Mouse (Mus musculus): ENCODE data around the gene Ankrd33. TPM values are rescaled to one million over a fixed set of nuclear protein-coding genes. Genes with fewer than 3 reads are reported as not detected.
"Not testable (repeated sequence)": the region's sequence is repeated elsewhere in the genome, so short reads cannot be mapped to it uniquely, and the experiment has no call there.

The Ankrd33 gene
- total RNA-seq, 2 experiments from 2014 or later: not detected

DNA sequence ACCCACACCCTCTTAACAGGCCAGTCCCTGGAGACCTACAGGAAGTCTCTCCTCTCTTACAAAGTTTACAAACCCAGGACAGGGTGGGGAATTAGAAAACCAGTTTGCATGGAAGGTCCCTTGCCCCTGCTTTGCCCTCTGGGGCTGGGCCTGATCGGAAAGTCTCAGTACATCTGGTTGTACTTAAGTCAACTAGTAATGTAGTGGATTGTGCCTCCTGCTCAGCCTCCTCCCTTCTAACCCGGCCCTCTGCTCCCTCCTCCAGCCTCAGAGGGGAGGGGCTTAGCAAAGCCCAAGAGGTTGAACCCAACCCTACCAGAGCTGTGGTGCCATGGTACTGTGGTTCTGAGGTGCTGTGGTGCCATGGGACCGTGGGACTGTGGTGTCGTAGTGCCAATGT lies 33.3 kb upstream of the Ankrd33 start:
- no peak for ATAC-seq (replicated peaks; ENCODE audit: low FRiP score, poor library complexity, severe bottlenecking)

DNA sequence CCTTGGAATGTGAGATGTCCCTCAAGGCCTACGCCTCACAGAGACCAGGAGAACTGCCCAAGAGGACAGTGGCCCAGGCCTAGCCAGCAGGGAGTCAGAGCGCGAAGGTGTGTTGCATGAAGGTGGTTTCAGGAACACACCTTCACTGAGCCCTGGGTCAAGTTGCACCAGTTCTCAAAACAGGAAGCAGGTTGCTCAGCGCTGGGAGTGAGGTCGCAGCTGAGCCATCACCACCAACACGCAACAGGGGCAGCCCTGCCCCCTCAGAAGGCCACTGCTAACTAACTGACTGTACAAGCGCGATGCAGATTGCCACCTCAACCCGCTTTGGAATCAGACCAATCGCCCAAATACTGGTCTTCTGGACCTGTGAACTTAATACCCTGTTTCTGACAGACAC lies 31.1 kb upstream of the Ankrd33 start:
- no peak for ATAC-seq (replicated peaks; ENCODE audit: low FRiP score, poor library complexity, severe bottlenecking)

DNA sequence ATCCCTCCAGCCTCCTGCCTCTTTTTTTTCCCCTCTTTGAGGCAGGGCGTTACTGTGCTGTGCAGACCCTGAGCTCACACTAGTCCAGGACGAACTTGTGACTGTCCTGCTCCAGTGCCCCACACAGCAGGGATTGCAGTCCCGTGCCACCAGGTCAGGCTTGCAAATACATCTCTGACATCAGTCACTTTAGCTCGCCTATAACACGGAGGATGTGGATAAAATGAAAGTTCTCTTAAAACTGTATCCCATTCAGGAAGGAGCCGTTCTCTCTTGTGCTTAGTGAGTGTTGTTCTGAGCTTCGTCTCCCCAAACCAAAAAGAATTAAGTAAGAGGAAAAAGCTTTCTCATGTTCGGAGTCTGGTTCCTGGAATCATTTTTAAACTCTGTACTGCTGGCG lies 29.1 kb upstream of the Ankrd33 start:
- no peak for ATAC-seq (replicated peaks; ENCODE audit: low FRiP score, poor library complexity, severe bottlenecking)

DNA sequence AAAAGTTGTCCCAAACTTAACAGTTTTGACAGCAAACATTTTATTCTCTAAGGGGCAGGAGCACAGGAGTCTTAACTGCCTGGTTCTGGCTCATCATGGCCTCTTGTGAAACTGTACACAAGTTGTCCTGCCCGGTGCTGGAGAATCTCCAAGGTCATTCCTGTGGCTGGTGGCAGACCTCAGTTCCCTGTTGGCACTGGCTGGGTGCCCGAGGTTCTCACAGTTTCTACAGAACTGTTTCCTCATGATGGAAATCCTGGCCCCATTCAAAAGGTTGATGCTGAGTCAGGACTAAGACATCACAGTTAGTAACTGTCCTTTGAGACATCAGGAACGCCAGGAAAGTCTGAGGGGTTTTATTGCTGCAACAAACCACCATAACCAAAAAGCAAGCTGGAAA lies 28.6 kb upstream of the Ankrd33 start:
- ATAC-seq (replicated peaks; ENCODE audit: low FRiP score, poor library complexity, severe bottlenecking): no peak

DNA sequence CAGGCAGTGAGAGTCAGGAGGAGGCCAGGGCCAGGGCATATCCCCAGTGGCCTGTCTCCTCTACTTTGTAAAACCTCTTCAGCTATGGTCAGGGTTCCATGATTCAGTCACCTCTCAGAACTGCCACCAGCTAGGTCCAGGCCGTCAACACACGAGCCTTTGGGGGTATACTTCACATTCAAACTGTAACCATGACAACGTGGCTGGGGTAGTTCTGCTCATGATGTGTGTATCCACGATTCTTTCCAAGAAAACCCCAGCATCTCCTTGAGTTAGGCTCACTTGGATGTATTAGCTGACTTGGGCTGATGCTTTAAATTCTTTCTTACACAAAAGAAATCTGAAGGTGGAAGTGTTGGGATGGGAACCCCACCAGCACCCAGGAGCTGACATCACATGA lies 27.3 kb upstream of the Ankrd33 start:
- ATAC-seq (replicated peaks; ENCODE audit: low FRiP score, poor library complexity, severe bottlenecking): no peak

- no peak for ATAC-seq (replicated peaks; ENCODE audit: low FRiP score, poor library complexity, severe bottlenecking)
These were observed 24.0 kb upstream of the Ankrd33 start for GRCm38 (mm10) chr15:101091551-101091950.

DNA sequence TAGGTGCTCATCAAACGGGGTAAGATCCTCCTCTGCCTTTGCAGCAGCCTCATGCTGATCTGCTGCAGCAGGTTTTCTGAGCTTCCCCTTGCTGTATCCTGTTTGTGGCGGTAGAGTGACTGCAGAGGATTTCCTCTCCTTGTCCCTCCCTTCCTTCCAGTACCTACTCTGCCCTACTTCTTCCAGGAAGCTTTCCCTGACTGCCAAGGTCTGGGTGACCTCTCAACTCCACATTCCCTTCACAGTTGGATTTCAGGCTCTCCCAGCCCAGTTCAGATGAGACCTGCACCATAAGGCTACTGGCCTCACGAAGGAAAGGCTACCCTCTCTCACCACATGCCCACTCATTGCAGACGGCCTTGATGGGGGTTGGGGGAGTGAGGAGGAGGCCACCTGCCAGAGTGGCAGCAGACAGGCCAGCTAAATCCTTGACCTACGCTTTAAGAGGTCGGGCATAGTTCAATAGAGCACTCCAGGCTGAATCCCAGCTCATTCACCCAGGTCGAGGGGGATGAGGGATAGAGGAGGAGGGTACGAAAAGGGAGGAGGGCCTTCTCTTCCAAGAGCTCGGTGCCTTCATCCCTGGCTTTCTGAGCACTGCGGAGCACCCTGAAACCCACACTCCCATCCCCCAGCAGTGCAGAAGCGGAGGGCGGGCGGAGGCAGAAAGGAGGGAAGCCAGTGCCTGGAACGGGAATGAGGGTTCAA lies 23.3 kb upstream of the Ankrd33 start:
- ATAC-seq (replicated peaks; ENCODE audit: low FRiP score, poor library complexity, severe bottlenecking): no peak

DNA sequence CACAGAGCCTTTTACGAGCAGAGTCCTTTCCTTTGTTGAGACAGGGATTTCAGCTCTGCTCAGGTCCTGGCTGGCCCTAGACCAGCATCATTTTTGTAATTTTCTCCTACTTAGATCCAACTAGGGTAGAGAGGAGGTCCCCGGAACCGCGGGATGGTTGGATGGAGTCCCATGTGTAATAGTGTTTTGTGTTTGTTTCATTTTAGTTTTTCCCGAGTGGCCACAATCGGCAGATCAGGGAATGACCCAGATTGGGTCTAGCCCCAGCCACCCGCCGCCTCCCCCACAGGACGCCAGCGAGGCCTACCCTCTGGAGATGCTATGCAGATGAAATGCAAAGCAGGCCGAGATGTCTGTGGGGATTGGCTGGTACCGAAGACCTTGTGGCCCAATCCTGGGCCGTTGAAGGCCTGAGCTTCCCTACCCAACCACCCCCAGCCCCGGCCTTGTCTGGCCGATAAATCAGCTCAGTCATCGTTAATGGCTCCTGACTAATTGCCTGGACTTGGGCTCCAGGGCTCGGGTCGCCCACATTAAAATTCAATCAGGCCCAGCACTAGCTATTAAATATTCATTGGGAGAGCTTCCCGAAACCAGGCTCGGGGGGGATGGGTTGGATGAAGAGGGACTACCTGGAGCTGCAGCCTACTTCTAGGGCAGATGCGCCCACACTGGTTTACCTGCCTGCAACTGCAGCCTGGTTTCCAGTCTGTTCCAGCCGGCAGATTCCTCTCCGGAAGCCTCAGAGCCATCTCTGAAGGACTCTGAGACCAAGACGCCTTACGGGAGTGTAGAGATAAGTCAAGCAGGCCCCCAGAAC lies 22.5 kb upstream of the Ankrd33 start:
- no peak for ATAC-seq (replicated peaks; ENCODE audit: low FRiP score, poor library complexity, severe bottlenecking)

DNA sequence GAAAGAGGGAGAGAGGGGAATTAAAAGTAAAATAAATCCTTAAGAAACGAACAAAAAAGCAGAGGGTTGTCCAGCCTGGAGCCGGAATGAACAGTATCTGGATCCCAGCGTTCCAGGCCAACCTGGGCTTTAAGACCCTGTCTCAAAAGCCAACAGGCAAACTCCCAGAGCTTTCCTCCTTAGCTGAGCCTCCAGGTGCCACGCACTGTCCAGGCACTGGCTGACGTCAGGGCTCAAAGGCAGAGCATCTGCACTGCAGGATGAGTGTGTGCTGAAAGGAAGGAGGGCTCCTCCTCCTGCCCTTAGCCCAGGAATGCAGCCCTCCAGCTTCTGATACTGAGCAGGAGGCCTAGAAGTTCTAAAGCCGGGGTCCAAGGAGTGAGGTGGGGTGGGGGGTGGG lies 21.6 kb upstream of the Ankrd33 start:
- ATAC-seq (replicated peaks; ENCODE audit: low FRiP score, poor library complexity, severe bottlenecking): no peak

GRCm38 (mm10) chr15:101094979-101095378 lies 20.6 kb upstream of the Ankrd33 start:
- ATAC-seq (replicated peaks; ENCODE audit: low FRiP score, poor library complexity, severe bottlenecking): no peak

DNA sequence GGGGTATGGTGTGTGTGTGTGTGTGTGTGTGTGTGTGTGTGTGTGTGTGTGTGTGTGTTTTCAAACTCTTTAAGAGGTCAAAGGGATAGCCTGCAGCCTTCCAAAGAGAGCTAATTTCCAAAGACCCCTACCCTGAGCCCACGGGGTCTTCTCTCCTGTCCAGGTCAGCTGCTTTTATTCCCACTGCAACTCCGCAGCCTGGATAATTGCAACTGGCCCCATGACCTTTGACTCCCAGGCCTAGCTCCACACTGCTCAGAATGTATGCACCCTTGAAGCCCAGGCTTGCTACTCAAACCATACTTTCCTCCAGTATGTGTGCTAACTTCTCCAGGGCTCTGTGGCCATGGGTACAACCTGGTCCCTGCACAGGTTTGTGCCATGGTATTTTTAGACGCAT lies 20.2 kb upstream of the Ankrd33 start:
- ATAC-seq (replicated peaks; ENCODE audit: low FRiP score, poor library complexity, severe bottlenecking): no peak

DNA sequence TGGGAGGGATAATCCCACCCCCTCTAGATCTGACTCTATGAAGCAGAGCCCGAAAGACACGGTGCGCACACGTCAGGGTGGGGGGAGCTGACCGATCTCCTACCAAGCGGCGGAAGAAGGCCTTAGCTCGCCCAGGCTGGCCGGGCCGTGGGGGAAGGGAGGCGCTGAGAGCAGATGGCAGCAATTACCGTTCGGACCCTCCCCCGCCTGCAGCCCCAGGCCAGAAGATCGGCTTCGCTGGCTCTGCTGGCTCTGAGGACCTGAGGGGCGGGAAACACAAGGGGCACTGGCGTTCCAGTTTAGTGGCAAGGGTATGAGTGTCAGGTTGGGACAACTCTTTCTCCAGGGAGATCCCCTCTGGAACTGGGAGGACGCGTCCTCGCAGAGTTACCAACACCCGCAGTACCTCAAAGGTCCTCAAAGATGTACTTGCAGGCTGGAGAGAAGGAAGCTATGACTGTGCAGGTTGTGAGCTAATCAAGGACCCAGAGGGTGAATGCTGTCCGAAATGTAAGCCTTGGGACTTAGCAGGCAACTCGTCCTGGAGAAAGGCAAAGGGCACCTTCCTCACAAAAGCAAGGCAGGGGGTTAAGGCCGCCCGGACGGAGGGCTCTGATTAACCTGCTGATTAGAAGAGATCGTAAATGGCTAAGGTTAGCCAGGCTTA lies 17.4 kb upstream of the Ankrd33 start:
- ATAC-seq (replicated peaks; ENCODE audit: low FRiP score, poor library complexity, severe bottlenecking): no peak

- no peak for ATAC-seq (replicated peaks; ENCODE audit: low FRiP score, poor library complexity, severe bottlenecking)
These were observed 14.6 kb upstream of the Ankrd33 start for GRCm38 (mm10) chr15:101100996-101101395.

GRCm38 (mm10) chr15:101103605-101104304 lies 11.8 kb upstream of the Ankrd33 start:
- no peak for ATAC-seq (replicated peaks; ENCODE audit: low FRiP score, poor library complexity, severe bottlenecking)

DNA sequence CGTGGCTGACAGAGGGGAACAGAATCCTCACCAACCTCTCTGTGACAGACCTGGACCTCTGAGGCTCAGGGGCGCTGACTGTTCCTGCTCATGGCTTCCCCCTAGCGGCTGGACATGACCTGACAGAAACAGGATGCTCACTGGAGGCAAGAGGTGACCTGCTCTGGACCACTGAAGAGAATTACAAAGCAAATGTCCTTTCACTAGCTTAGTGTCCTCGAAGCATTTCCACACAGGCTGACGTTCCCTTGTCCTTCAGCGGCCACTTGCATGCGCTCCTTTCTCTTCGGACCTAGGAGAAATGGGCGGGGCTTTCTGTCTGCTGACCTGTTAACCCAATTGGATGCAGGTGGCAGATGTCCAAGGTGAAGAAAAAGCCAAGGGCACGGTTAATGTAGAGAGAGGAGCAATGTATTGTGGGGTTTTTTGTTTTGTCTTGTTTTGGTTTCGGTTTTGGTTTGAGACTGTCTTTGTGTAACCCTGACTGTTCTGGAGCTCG lies 10.0 kb upstream of the Ankrd33 start:
- ATAC-seq (replicated peaks; ENCODE audit: low FRiP score, poor library complexity, severe bottlenecking): no peak

DNA sequence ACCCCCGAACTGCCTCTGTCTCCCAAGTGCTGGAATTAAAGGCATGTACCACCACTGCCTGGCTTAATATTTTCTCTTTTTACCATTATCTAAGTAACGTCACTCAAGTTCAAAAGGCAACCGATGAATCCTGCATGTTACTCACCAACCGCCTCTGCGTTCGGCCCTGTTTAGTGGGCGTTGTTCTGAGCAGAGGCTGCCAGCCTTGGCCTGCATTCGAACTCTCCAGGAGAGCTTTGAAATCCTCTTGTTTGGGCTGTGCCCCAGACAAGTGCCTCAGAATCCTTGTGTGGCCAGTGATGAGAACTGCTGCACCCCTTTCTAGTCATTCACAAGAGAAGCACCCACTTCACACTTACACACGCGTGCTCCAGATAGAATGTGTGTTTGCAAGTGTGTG lies 9.5 kb upstream of the Ankrd33 start:
- ATAC-seq (replicated peaks; ENCODE audit: low FRiP score, poor library complexity, severe bottlenecking): no peak

DNA sequence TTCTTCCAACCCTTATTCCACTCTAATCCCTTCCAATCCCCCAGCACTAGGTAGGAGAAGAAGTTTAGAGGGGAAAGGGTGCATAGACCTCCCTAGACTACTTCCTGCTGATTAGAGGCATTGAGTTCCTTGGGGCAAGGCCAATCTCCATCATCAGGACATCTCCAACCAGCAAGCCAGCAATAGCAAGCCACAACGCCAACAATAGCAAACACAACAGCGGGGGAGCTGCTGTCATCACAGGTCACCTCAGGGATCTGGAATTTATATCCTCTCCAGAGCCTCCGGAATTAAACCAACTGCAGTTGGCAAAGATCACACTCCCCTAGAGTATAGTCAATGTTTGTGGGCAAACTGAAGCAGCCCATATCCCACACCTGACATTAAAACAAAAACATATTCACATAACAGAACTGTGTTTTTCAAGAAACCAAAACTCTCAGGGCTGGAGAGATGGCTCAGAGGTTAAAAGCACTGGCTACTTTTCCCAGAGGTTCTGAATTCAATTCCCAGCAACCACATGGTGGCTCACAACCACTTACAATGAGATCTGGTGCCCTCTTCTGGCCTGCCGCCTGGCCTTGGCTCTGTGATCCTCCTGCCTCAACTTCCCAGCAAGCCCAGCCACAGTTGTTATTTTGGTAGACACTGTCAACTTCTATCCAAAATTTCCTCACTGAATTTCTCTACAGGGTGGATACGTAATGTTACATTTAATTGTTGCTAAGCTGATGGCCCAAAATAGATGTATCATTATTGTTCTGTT lies 7.5 kb upstream of the Ankrd33 start:
- no peak for ATAC-seq (replicated peaks; ENCODE audit: low FRiP score, poor library complexity, severe bottlenecking)

DNA sequence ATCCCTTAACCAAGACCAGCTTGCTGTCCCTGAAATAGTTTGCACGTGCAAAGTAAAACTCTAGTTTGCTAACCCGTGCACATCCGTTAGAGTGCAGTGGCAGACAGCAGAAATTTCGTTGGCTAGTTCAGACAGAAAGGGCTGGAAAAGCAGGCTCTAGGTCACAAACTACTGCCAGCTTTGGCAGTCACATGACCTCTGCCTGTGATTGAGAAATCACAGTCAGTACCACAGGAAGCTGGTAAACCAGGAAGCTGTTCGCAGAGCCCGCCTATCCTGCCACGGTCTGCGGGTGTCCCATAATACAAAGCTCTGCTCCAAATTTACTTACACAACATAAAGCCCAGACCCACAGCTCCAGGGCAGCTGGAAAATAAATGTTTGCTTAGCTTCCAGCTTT lies 2.4 kb upstream of the Ankrd33 start:
- no peak for ATAC-seq (replicated peaks; ENCODE audit: low FRiP score, poor library complexity, severe bottlenecking)

DNA sequence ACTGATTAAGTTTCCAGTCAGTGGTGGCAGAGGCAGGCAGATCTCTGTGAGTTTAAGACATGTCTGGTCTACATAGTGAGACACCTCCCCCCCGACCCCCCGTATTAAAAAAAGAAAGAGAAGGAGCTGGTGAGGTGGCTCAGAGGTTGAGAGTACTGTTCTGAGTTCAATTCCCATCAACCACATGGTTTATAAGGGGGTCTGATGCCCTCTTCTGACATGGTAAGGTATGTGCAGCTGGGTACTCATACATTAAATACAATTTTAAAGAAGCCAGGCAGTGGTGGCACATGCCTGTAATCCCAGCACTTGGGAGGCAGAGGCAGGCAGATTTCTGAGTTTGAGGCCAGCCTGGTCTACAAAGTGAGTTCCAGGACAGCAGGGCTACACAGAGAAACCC lies 1.8 kb upstream of the Ankrd33 start:
- ATAC-seq (replicated peaks; ENCODE audit: low FRiP score, poor library complexity, severe bottlenecking): not testable (repeated sequence)

All from erythroid progenitor cell, adult 5-6 weeks (primary cell).